Mouse (Mus musculus) stomach, postnatal 0 days (tissue): ENCODE results near the gene Pitpnm3. TPM values are rescaled to one million over a fixed set of nuclear protein-coding genes. Genes with fewer than 3 reads are reported as not detected.

Experiments used
- ATAC-seq: fragments of 200-750 bp; cut with Nextera tagmentation; 2 replicates; pipeline ENCODE4 v1.8.0; 2017; ENCODE audit not compliant: low FRiP score, low TSS enrichment
- DNase-seq: peaks from one replicate; pipeline ENCODE4 v3.0.0-alpha.2; 2016; ENCODE audit warnings: low spot score
- H3K27ac ChIP-seq: fragments of 300-500 bp; sonication (generic); replicated peaks from 2 replicates; pipeline ENCODE4 v1.5.1; 2014; ENCODE audit warnings: mild to moderate bottlenecking, control low read depth
- H3K27me3 ChIP-seq: fragments of 300-500 bp; sonication (generic); 2 replicates; pipeline ENCODE4 v1.6.1; 2014; ENCODE audit warnings: low read length; ENCODE audit not compliant: control insufficient read depth, insufficient read depth
- H3K36me3 ChIP-seq: fragments of 300-500 bp; sonication (generic); 2 replicates; pipeline ENCODE4 v1.6.1; 2014; ENCODE audit warnings: low read length, mixed read lengths; ENCODE audit not compliant: control insufficient read depth, insufficient read depth
- H3K4me1 ChIP-seq: fragments of 300-500 bp; sonication (generic); replicated peaks from 2 replicates; pipeline ENCODE4 v1.6.1; 2014; ENCODE audit warnings: antibody characterized with exemption; ENCODE audit not compliant: control insufficient read depth, insufficient read depth
- H3K4me2 ChIP-seq: fragments of 300-500 bp; sonication (generic); replicated peaks from 2 replicates; pipeline ENCODE4 v1.6.1; 2014; ENCODE audit warnings: low read depth, mild to moderate bottlenecking, control low read depth, moderate library complexity
- H3K4me3 ChIP-seq: fragments of 300-500 bp; sonication (generic); 2 replicates; pipeline ENCODE4 v1.5.1; 2014; ENCODE audit warnings: low read depth, low read length, control low read depth
- H3K9ac ChIP-seq: fragments of 300-500 bp; sonication (generic); 2 replicates; pipeline ENCODE4 v1.6.1; 2014; ENCODE audit warnings: mild to moderate bottlenecking, low read length, control low read depth, mixed read lengths
- H3K9me3 ChIP-seq: fragments of 300-500 bp; sonication (generic); 2 replicates; pipeline ENCODE4 v1.6.1; 2016; ENCODE audit warnings: low read length; ENCODE audit not compliant: control insufficient read depth
- CTCF ChIP-seq: IDR thresholded peaks from 2 replicates; pipeline ENCODE4 v1.5.1; 2016; ENCODE audit warnings: antibody characterized with exemption, low read depth, mild to moderate bottlenecking, moderate library complexity
- EP300 ChIP-seq: optimal IDR thresholded peaks from 2 replicates; pipeline ENCODE3; 2016; ENCODE audit warnings: antibody characterized with exemption
- whole genome bisulfite sequencing: fragments of 180-500 bp; shearing (Covaris S2); extraction: QIAGEN DNeasy Blood & Tissue Kit; methylation state at CpG from one replicate; pipeline ENCODE4 v1.1.7; 2014; 5-methylcytosine and 5-hydroxymethylcytosine counted together
- polyA plus RNA-seq: library from polyadenylated mRNA; unstranded; fragments of >200 nt; fragmentation: Nextera tagmentation; extraction: Ambion mirVana; gene quantifications from 2 replicates; pipeline ENCODE4 v1.2.1, GENCODE M21; 2015

Gene Pitpnm3
- polyA plus RNA-seq, 1 experiment from 2014 or later, result 1.2 TPM

GRCm38 (mm10) chr11:72084337-72084736 is 51.2 kb downstream of the Pitpnm3 start:
- no peak overlapping the region for H3K4me3 ChIP-seq
- no peak for ATAC-seq
- no peaks in the 10 kb centered on the region for H3K27me3 ChIP-seq
- H3K9ac ChIP-seq, result no peak overlapping the region
- TF ChIP-seq EP300, result no peak
- TF ChIP-seq CTCF, result no peak
- no peaks in the 10 kb centered on the region for H3K9me3 ChIP-seq
- H3K4me1 ChIP-seq, result no peaks in the 10 kb centered on the region
- 95% methylated on average over 15 of the region's 15 CpGs for WGBS
- no peak overlapping the region for H3K27ac ChIP-seq
- no peak overlapping the region for H3K4me2 ChIP-seq
- H3K36me3 ChIP-seq, result no peaks in the 10 kb centered on the region
- no peak for DNase-seq

GRCm38 (mm10) chr11:72082601-72083000 is 53.0 kb downstream of the Pitpnm3 start:
- Histone ChIP-seq H3K4me1 (no peaks in the 10 kb centered on the region), H3K9me3 (no peaks in the 10 kb centered on the region), H3K27me3 (no peaks in the 10 kb centered on the region), H3K4me2 (no peak overlapping the region), H3K9ac (no peak overlapping the region), H3K27ac (no peak overlapping the region), H3K36me3 (no peaks in the 10 kb centered on the region), H3K4me3 (no peak overlapping the region)
- ATAC-seq (no peak), DNase-seq (no peak)
- no peak for TF ChIP-seq CTCF
- TF ChIP-seq EP300, result no peak
- WGBS, result 78% methylated on average over 4 of the region's 4 CpGs

- no peak for ATAC-seq
- no peak for TF ChIP-seq CTCF
- no peak for TF ChIP-seq EP300
- no peaks in the 10 kb centered on the region for H3K4me1 ChIP-seq
- H3K27ac ChIP-seq, result no peak overlapping the region
- H3K9ac ChIP-seq, result no peak overlapping the region
- WGBS, result 85% methylated on average over 6 of the region's 6 CpGs
- DNase-seq, result no peak
- H3K27me3 ChIP-seq, result no peaks in the 10 kb centered on the region
- H3K4me2 ChIP-seq, result no peak overlapping the region
- H3K36me3 ChIP-seq, result no peaks in the 10 kb centered on the region
- no peak overlapping the region for H3K4me3 ChIP-seq
- no peaks in the 10 kb centered on the region for H3K9me3 ChIP-seq
Measured at GRCm38 (mm10) chr11:72080461-72080860, 55.1 kb downstream of the Pitpnm3 start.

DNA sequence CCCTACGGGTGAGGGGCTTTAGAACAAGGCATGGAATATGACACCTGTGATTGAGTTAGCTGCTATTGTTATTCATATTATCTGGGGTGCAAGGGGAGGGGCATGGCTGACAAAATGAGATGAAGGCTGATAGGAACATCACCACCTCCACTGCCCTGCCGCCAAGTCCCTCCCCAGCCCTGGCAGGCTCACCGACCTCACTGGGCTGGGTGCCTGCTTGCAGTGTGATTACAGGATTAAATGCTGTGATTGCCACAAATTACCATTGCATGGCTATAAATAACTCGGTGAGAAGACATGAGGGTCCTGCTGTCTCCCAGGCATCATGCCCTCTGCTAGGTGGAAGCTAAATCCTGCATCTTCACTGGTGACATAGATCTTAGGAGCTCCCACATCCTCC is 56.9 kb downstream of the Pitpnm3 start:
- DNase-seq, result no peak
- H3K4me1 ChIP-seq, result no peaks in the 10 kb centered on the region
- no peak overlapping the region for H3K4me2 ChIP-seq
- H3K27me3 ChIP-seq, result no peaks in the 10 kb centered on the region
- no peak overlapping the region for H3K4me3 ChIP-seq
- H3K27ac ChIP-seq, result no peak overlapping the region
- H3K36me3 ChIP-seq, result no peaks in the 10 kb centered on the region
- no peaks in the 10 kb centered on the region for H3K9me3 ChIP-seq
- no peak for ATAC-seq
- TF ChIP-seq CTCF (no peak), EP300 (no peak)
- no peak overlapping the region for H3K9ac ChIP-seq
- WGBS, result 41% methylated on average over 4 of the region's 4 CpGs

DNA sequence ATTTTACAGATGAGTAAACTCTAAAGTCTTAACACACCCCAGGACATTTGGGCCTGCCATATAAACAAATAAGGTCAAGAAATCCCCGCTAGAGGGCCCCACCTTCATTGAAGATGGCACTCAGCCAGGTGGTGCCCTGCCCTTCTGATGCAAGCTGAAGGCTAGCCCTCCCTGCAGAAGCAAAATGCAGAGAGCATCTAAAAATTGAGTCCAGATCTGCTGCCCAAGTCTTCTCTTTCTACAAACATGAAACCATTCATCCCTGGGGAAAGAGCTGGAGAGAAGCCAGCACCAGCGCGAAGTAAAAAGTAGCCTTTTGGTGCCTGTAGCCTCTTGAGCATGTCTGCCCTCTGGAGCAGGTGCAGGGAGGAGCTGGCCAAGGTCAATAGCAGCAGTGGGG is 57.5 kb downstream of the Pitpnm3 start:
- H3K4me3 ChIP-seq, result no peak overlapping the region
- 52% methylated on average over 3 of the region's 3 CpGs for WGBS

GRCm38 (mm10) chr11:72074230-72074629 is 61.3 kb downstream of the Pitpnm3 start:
- 65% methylated on average over 13 of the region's 13 CpGs for WGBS
- H3K36me3 ChIP-seq, result no peaks in the 10 kb centered on the region
- ATAC-seq, result no peak

More for the DNA sequence above, 57.5 kb downstream of the Pitpnm3 start:
- Histone ChIP-seq H3K4me2 (no peak overlapping the region), H3K9me3 (no peaks in the 10 kb centered on the region), H3K4me1 (no peaks in the 10 kb centered on the region), H3K27ac (no peak overlapping the region), H3K27me3 (no peaks in the 10 kb centered on the region), H3K36me3 (no peaks in the 10 kb centered on the region), H3K9ac (no peak overlapping the region)
- ATAC-seq, result no peak
- TF ChIP-seq CTCF, result peak; percentile 11; the same call in 1 of the 2 replicates
- no peak for TF ChIP-seq EP300
- no peak for DNase-seq

More at GRCm38 (mm10) chr11:72074230-72074629, 61.3 kb downstream of the Pitpnm3 start:
- H3K27me3 ChIP-seq, result no peaks in the 10 kb centered on the region
- no peak for DNase-seq
- H3K4me3 ChIP-seq, result no peak overlapping the region
- no peak overlapping the region for H3K9ac ChIP-seq
- H3K9me3 ChIP-seq, result no peaks in the 10 kb centered on the region
- H3K27ac ChIP-seq, result no peak overlapping the region
- no peak overlapping the region for H3K4me2 ChIP-seq
- TF ChIP-seq CTCF, result no peak
- no peak for TF ChIP-seq EP300
- H3K4me1 ChIP-seq, result no peaks in the 10 kb centered on the region
